Mouse (Mus musculus): ENCODE results near the gene Castor2. TPM values are rescaled to one million over a fixed set of nuclear protein-coding genes. Genes with fewer than 3 reads are reported as not detected.

The Castor2 gene
- polyA plus RNA-seq, 1 experiment from 2014 or later: 28.8 TPM

DNA sequence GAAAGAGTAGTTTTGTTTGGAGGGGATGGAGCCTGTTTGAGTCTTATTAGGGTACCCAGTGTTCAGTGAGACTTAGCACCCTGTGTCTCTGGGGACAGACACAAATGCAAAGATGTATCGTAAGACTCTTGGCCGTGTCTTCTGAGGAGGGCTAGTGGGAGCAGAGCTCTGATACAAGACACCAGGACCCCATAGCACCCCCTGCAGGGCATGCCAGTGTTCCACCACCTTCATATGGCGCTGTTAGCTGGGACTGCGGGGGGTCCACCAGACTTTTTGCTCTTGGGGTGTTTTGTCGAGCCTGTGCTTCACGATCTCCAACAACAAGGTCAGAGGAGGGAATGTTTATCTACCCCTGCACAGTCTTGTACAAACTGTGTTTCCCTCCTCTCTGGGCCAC is 39.9 kb downstream of the Castor2 start:
- Histone ChIP-seq H3K4me3 (ENCODE audit: low read depth, low read length) (no peak overlapping the region), H3K4me1 (ENCODE audit: control insufficient read depth, insufficient read depth, low read length) (no peaks in the 10 kb centered on the region), H3K27ac (ENCODE audit: low read depth, low read length) (no peak overlapping the region), H3K9ac (replicated peaks; ENCODE audit: low read depth, low read length) (no peak overlapping the region), H3K9me3 (ENCODE audit: control insufficient read depth, low read length) (no peaks in the 10 kb centered on the region), H3K36me3 (ENCODE audit: control insufficient read depth, insufficient read depth, low read length) (peaks cover 43% of the 10 kb centered on the region), H3K27me3 (ENCODE audit: control insufficient read depth, insufficient read depth, low read length) (no peaks in the 10 kb centered on the region), H3K4me2 (ENCODE audit: low read depth, low read length) (no peak overlapping the region)
- 85% methylated on average over 6 of the region's 6 CpGs for WGBS
- ATAC-seq (ENCODE audit: low read depth): no peak

DNA sequence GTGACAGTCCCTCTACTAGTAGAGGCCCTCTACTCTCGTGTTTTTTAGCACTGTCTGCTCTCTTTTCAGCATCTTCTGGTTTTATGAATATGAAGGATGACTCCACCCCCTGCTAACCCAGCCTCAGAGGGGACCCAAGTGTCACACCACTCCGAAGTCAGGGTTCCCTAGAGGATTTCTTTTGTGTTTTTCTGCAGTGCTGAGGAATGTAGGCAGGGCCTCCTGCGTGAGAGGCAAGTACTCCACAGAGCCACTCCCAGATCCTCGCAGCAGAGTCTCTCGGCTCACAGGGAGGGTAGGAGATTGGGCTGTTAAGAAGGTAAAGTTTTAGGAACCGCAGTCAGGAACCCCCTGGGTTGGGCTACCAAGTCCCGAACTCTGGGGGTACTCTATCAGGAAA is 41.7 kb downstream of the Castor2 start:
- Histone ChIP-seq H3K9ac (replicated peaks; ENCODE audit: low read depth, low read length) (no peak overlapping the region), H3K9me3 (ENCODE audit: control insufficient read depth, low read length) (no peaks in the 10 kb centered on the region), H3K4me1 (ENCODE audit: control insufficient read depth, insufficient read depth, low read length) (no peaks in the 10 kb centered on the region), H3K4me3 (ENCODE audit: low read depth, low read length) (no peak overlapping the region), H3K27me3 (ENCODE audit: control insufficient read depth, insufficient read depth, low read length) (no peaks in the 10 kb centered on the region), H3K4me2 (ENCODE audit: low read depth, low read length) (no peak overlapping the region), H3K36me3 (ENCODE audit: control insufficient read depth, insufficient read depth, low read length) (peaks cover 32% of the 10 kb centered on the region; the same call in 1 of the 2 replicates), H3K27ac (ENCODE audit: low read depth, low read length) (no peak overlapping the region)
- no peak for ATAC-seq (ENCODE audit: low read depth)
- 76% methylated on average over 7 of the region's 7 CpGs for WGBS

DNA sequence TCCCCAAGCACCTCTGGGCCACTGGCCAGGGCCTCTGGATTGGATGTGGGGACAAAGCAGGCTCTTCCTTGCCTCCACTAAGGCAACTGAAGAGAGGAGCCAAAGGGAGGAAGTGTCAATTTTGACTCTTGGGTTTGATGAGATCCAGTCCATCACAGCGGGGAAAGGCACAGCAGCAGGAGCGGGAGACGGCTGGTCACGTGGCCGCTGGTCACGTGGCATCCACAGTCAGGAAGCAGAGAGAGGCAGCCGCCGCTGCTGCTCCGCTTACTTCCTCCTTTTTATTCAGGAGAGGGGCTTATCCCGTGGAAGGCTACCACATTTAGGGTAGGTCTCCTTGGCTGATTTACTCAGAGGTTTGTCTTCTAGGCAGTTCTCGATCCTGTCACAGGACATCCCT is 42.9 kb downstream of the Castor2 start:
- no peak overlapping the region for H3K27ac ChIP-seq (ENCODE audit: low read depth, low read length)
- no peaks in the 10 kb centered on the region for H3K4me1 ChIP-seq (ENCODE audit: control insufficient read depth, insufficient read depth, low read length)
- no peaks in the 10 kb centered on the region for H3K27me3 ChIP-seq (ENCODE audit: control insufficient read depth, insufficient read depth, low read length)
- H3K36me3 ChIP-seq (ENCODE audit: control insufficient read depth, insufficient read depth, low read length): peaks cover 23% of the 10 kb centered on the region; the same call in 1 of the 2 replicates
- no peak for ATAC-seq (ENCODE audit: low read depth)
- H3K4me3 ChIP-seq (ENCODE audit: low read depth, low read length): no peak overlapping the region
- H3K9me3 ChIP-seq (ENCODE audit: control insufficient read depth, low read length): no peaks in the 10 kb centered on the region
- WGBS: 86% methylated on average over 11 of the region's 11 CpGs
- no peak overlapping the region for H3K9ac ChIP-seq (replicated peaks; ENCODE audit: low read depth, low read length)
- no peak overlapping the region for H3K4me2 ChIP-seq (ENCODE audit: low read depth, low read length)

DNA sequence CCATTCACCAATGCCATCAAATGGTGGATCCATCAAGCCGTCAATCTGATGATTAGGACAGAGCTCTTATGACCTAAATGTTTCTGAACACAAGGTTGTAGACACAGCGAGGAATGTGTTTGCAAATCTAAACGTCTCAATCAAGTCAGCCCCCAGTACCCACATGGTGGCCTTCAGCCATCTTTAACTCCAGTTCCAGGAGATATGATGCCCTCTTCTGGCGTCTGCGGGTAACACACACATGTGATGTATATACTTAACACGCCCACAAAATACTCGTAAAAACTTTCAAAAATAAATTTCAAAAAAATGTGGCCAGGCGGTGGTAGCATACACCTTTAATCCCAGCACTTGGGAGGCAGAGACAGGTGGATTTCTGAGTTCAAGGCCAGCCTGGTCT is 45.5 kb downstream of the Castor2 start:
- Histone ChIP-seq H3K27ac (ENCODE audit: low read depth, low read length) (no peak overlapping the region), H3K36me3 (ENCODE audit: control insufficient read depth, insufficient read depth, low read length) (peaks cover 12% of the 10 kb centered on the region; the same call in 1 of the 2 replicates), H3K4me3 (ENCODE audit: low read depth, low read length) (no peak overlapping the region), H3K4me1 (ENCODE audit: control insufficient read depth, insufficient read depth, low read length) (no peaks in the 10 kb centered on the region), H3K9me3 (ENCODE audit: control insufficient read depth, low read length) (no peaks in the 10 kb centered on the region), H3K27me3 (ENCODE audit: control insufficient read depth, insufficient read depth, low read length) (no peaks in the 10 kb centered on the region), H3K4me2 (ENCODE audit: low read depth, low read length) (no peak overlapping the region), H3K9ac (replicated peaks; ENCODE audit: low read depth, low read length) (no peak overlapping the region)
- WGBS: 96% methylated on average over 8 of the region's 8 CpGs
- no peak for ATAC-seq (ENCODE audit: low read depth)

DNA sequence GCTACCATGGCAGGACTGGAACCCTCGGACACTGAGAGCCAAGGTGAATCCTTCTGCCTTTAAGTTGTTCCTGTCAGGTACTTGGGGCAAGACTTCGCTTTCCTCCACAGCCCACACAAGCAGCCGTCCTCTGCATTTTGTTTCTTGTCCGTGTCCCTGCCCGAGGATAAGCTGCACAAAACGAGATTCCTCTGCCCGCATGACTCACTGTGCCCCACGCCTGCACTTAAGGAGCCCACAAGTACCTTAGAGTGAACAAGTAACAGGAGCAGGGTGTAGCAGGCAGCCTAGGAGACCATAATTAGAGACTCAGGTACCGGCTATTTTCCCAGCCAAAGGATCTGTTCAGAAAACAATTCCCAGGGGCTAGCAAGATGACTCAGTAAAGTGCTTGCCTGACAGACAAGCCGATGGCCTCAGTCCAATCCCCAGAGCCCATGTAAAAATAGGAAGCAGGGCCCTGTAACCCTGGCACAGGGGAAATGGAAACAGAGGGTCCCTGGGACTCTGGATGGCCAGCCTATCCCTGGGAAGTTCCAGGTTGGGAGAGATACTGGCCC is 47.8 kb downstream of the Castor2 start:
- 0 out of 2 replicates have a peak, but pooled peaks cover 6% of the 10 kb centered on the region for H3K36me3 ChIP-seq (ENCODE audit: control insufficient read depth, insufficient read depth, low read length)
- no peak overlapping the region for H3K27ac ChIP-seq (ENCODE audit: low read depth, low read length)
- no peak overlapping the region for H3K4me2 ChIP-seq (ENCODE audit: low read depth, low read length)
- no peaks in the 10 kb centered on the region for H3K27me3 ChIP-seq (ENCODE audit: control insufficient read depth, insufficient read depth, low read length)
- H3K4me3 ChIP-seq (ENCODE audit: low read depth, low read length): no peak overlapping the region
- 88% methylated on average over 10 of the region's 10 CpGs for WGBS
- H3K9me3 ChIP-seq (ENCODE audit: control insufficient read depth, low read length): no peaks in the 10 kb centered on the region
- ATAC-seq (ENCODE audit: low read depth): no peak
- H3K4me1 ChIP-seq (ENCODE audit: control insufficient read depth, insufficient read depth, low read length): no peaks in the 10 kb centered on the region
- no peak overlapping the region for H3K9ac ChIP-seq (replicated peaks; ENCODE audit: low read depth, low read length)

DNA sequence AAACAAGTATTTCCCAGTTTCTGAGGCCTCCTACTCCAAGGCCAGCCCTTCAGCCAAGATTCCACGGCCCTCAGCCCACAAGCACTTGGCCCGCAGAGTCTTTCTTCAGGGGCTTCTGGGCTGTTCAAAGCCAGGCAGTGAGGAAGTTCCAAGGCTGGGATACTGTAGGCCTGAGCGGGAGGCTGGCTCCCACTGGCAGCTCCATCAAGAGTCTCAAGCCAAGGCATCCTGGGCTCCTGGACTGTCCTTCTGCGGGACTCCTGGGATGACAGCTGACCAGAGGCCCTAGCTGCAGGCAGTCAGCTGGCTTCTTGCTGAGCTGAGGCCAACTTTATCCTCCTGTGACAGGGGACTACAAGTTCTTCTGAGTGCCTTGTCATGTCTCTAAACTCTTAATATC is 48.6 kb downstream of the Castor2 start:
- no peak overlapping the region for H3K4me3 ChIP-seq (ENCODE audit: low read depth, low read length)
- ATAC-seq (ENCODE audit: low read depth): no peak
- no peaks in the 10 kb centered on the region for H3K4me1 ChIP-seq (ENCODE audit: control insufficient read depth, insufficient read depth, low read length)
- no peak overlapping the region for H3K27ac ChIP-seq (ENCODE audit: low read depth, low read length)
- H3K9ac ChIP-seq (replicated peaks; ENCODE audit: low read depth, low read length): no peak overlapping the region
- no peaks in the 10 kb centered on the region for H3K9me3 ChIP-seq (ENCODE audit: control insufficient read depth, low read length)
- whole genome bisulfite sequencing: 94% methylated on average over 4 of the region's 4 CpGs
- H3K4me2 ChIP-seq (ENCODE audit: low read depth, low read length): no peak overlapping the region
- H3K36me3 ChIP-seq (ENCODE audit: control insufficient read depth, insufficient read depth, low read length): 0 out of 2 replicates have a peak, but pooled peaks cover 6% of the 10 kb centered on the region
- no peaks in the 10 kb centered on the region for H3K27me3 ChIP-seq (ENCODE audit: control insufficient read depth, insufficient read depth, low read length)

DNA sequence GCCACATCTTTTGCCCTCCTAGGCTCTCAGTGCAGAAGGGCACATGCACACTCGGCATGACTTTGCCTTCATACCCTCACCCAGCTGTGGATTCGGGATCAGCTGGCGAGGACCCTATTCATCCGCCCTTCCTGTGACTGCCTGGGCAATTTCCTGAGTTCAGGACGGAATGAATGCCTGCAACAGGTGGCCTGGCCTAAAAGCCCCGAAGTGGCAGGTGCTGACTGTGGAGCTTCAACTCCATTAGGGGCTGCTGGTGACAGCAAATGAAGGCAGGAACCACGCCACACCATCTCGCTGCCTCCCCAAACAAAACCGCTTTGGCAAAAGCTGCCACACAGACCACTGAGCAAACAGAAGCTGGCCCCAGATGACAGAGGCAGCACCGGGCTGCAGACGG is 52.4 kb downstream of the Castor2 start:
- Histone ChIP-seq H3K4me3 (ENCODE audit: low read depth, low read length) (no peak overlapping the region), H3K4me2 (ENCODE audit: low read depth, low read length) (no peak overlapping the region), H3K9me3 (ENCODE audit: control insufficient read depth, low read length) (no peaks in the 10 kb centered on the region), H3K27ac (ENCODE audit: low read depth, low read length) (no peak overlapping the region), H3K4me1 (ENCODE audit: control insufficient read depth, insufficient read depth, low read length) (no peaks in the 10 kb centered on the region), H3K9ac (replicated peaks; ENCODE audit: low read depth, low read length) (no peak overlapping the region), H3K27me3 (ENCODE audit: control insufficient read depth, insufficient read depth, low read length) (no peaks in the 10 kb centered on the region), H3K36me3 (ENCODE audit: control insufficient read depth, insufficient read depth, low read length) (peaks cover 6% of the 10 kb centered on the region; the same call in 1 of the 2 replicates)
- no peak for ATAC-seq (ENCODE audit: low read depth)
- WGBS: 91% methylated on average over 11 of the region's 11 CpGs

DNA sequence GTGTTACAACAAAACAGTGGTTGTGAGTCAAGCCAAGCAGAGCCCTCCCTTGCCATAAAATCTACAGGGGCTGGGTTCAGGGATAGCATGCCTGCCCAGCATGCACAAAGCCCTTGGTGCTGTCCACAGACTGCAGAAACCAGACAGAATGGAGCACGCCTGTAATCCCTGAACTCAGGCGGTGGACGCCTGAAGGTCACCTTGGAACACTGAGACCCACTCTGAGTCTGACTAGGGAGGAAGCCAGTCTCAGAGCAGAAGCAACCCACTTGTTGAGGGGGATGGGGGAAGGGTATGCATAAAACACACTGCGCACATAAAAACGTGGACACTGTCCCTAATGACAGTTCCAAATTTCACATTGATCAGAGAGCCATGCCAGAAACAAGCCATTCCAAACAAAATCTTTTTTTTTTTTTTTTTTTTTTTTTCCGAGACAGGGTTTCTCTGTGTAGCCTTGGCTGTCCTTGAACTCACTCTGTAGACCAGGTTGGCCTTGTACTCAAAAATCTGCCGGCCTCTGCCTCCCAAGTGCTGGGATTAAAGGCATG is 56.5 kb downstream of the Castor2 start:
- H3K27ac ChIP-seq (ENCODE audit: low read depth, low read length): no peak overlapping the region
- no peak overlapping the region for H3K4me3 ChIP-seq (ENCODE audit: low read depth, low read length)
- WGBS: 93% methylated on average over 7 of the region's 7 CpGs
- no peak overlapping the region for H3K4me2 ChIP-seq (ENCODE audit: low read depth, low read length)
- H3K27me3 ChIP-seq (ENCODE audit: control insufficient read depth, insufficient read depth, low read length): no peaks in the 10 kb centered on the region
- no peaks in the 10 kb centered on the region for H3K9me3 ChIP-seq (ENCODE audit: control insufficient read depth, low read length)
- no peak overlapping the region for H3K9ac ChIP-seq (replicated peaks; ENCODE audit: low read depth, low read length)
- H3K4me1 ChIP-seq (ENCODE audit: control insufficient read depth, insufficient read depth, low read length): no peaks in the 10 kb centered on the region
- H3K36me3 ChIP-seq (ENCODE audit: control insufficient read depth, insufficient read depth, low read length): peaks cover 8% of the 10 kb centered on the region; the same call in 1 of the 2 replicates
- no peak for ATAC-seq (ENCODE audit: low read depth)

DNA sequence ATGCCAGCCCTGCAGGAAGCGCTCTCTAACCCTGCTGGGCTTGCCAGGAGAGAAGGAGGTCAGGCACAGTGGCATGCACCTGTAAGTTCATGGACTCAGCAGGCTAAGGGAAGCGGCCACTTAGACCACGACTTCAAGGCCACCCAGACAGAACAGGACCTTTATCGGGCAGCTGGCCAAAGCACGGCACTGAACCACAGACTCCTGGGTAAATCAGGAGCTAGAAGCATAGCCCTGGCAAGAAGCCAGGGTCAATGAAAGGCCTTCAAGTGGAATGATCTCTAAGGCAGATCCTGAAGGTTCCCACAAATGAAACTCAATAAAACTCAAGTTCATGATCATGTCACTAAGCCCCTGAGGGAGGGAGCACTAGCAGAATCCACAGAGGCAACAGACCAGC is 65.2 kb downstream of the Castor2 start:
- Histone ChIP-seq H3K4me1 (ENCODE audit: control insufficient read depth, insufficient read depth, low read length) (0 out of 2 replicates have a peak, but pooled peaks cover 4% of the 10 kb centered on the region), H3K36me3 (ENCODE audit: control insufficient read depth, insufficient read depth, low read length) (peaks cover 7% of the 10 kb centered on the region; the same call in 1 of the 2 replicates), H3K27me3 (ENCODE audit: control insufficient read depth, insufficient read depth, low read length) (no peaks in the 10 kb centered on the region), H3K27ac (ENCODE audit: low read depth, low read length) (no peak overlapping the region), H3K4me2 (ENCODE audit: low read depth, low read length) (no peak overlapping the region), H3K4me3 (ENCODE audit: low read depth, low read length) (no peak overlapping the region), H3K9me3 (ENCODE audit: control insufficient read depth, low read length) (no peaks in the 10 kb centered on the region), H3K9ac (replicated peaks; ENCODE audit: low read depth, low read length) (no peak overlapping the region)
- WGBS: 53% methylated on average over 5 of the region's 5 CpGs
- no peak for ATAC-seq (ENCODE audit: low read depth)
